Mouse (Mus musculus) myocyte (in vitro differentiated cells): ENCODE results near the gene 6030408B16Rik. TPM values are rescaled to one million over a fixed set of nuclear protein-coding genes. Genes with fewer than 3 reads are reported as not detected.
A peak's percentile ranks its signal among the peaks of the same experiment; 100 is the strongest.

Experiments used
- H3K27me3 ChIP-seq: one replicate; pipeline ENCODE4 v1.6.1; 2011; ENCODE audit not compliant: control insufficient read depth, insufficient read depth, insufficient read length
- H3K36me3 ChIP-seq: one replicate; pipeline ENCODE4 v1.6.1; 2011; ENCODE audit not compliant: control insufficient read depth, insufficient read depth
- H3K4me2 ChIP-seq: one replicate; pipeline ENCODE4 v1.6.1; 2011; ENCODE audit warnings: low read depth, control low read depth
- H3K4me3 ChIP-seq: one replicate; pipeline ENCODE4 v1.5.1; 2011; ENCODE audit warnings: mild to moderate bottlenecking, control low read depth, moderate library complexity
- H3K79me2 ChIP-seq: one replicate; pipeline ENCODE4 v1.6.1; 2011; ENCODE audit not compliant: control insufficient read depth, insufficient read depth
- H3ac ChIP-seq: one replicate; pipeline ENCODE4 v1.6.1; 2011; ENCODE audit not compliant: control insufficient read depth, insufficient read length
- CEBPB ChIP-seq: IDR thresholded peaks from 2 replicates; pipeline ENCODE4 v1.6.1; 2011; ENCODE audit warnings: mild to moderate bottlenecking, moderate library complexity; ENCODE audit not compliant: poor library complexity, insufficient read depth, severe bottlenecking
- E2F4 ChIP-seq: IDR thresholded peaks from one replicate; pipeline ENCODE4 v1.6.1; 2011; ENCODE audit warnings: mild to moderate bottlenecking, control low read depth, moderate library complexity; ENCODE audit not compliant: insufficient read depth
- MAX ChIP-seq: IDR thresholded peaks from one replicate; pipeline ENCODE4 v1.6.1; 2011; ENCODE audit warnings: low read depth, mild to moderate bottlenecking, control low read depth
- MYOD1 ChIP-seq, 3 experiments: IDR thresholded peaks; one replicate each; pipeline ENCODE4 v1.6.1; 2011; ENCODE audit warnings: control low read depth in 2 of 3, low read depth in 2 of 3, mild to moderate bottlenecking in 2 of 3, moderate library complexity in 1 of 3; ENCODE audit not compliant: insufficient read length in 2 of 3, control insufficient read depth in 1 of 3
- MYOG ChIP-seq, 3 experiments: IDR thresholded peaks; one replicate each; pipeline ENCODE4 v1.6.1; 2011; ENCODE audit warnings: control low read depth in 2 of 3, low read depth in 2 of 3, mild to moderate bottlenecking in 2 of 3; ENCODE audit not compliant: insufficient read length in 2 of 3, control insufficient read depth in 1 of 3, insufficient read depth in 1 of 3
- POLR2A ChIP-seq: IDR thresholded peaks from one replicate; pipeline ENCODE4 v1.6.1; 2011; ENCODE audit warnings: low read depth, mild to moderate bottlenecking, control low read depth, moderate library complexity; ENCODE audit not compliant: insufficient read length
- POLR2AphosphoS2 ChIP-seq: IDR thresholded peaks from one replicate; pipeline ENCODE4 v1.6.1; 2011; ENCODE audit warnings: low read depth, control low read depth; ENCODE audit not compliant: insufficient read length
- REST ChIP-seq: IDR thresholded peaks from one replicate; pipeline ENCODE4 v1.6.1; 2011; ENCODE audit warnings: mild to moderate bottlenecking, control low read depth, moderate library complexity; ENCODE audit not compliant: insufficient read depth, insufficient read length
- SRF ChIP-seq: IDR thresholded peaks from one replicate; pipeline ENCODE4 v1.6.1; 2011; ENCODE audit warnings: low read depth; ENCODE audit not compliant: control insufficient read depth, insufficient read length
- TCF12 ChIP-seq: IDR thresholded peaks from one replicate; pipeline ENCODE4 v1.6.1; 2011; ENCODE audit warnings: mild to moderate bottlenecking, control low read depth; ENCODE audit not compliant: poor library complexity, insufficient read depth, severe bottlenecking
- TCF3 ChIP-seq: IDR thresholded peaks from one replicate; pipeline ENCODE4 v1.6.1; 2011; ENCODE audit warnings: low read depth, control low read depth; ENCODE audit not compliant: insufficient read length
- USF1 ChIP-seq: IDR thresholded peaks from one replicate; pipeline ENCODE4 v1.6.1; 2011; ENCODE audit warnings: low read depth, mild to moderate bottlenecking, control low read depth, moderate library complexity
- polyA plus RNA-seq: library from polyadenylated mRNA; unstranded; fragments of >200 nt; fragmentation: generic; extraction: Trizol; gene quantifications from one replicate; pipeline ENCODE4 v1.2.1, GENCODE M21; 2012; ENCODE audit warnings: missing spikeins

Gene 6030408B16Rik
- polyA plus RNA-seq, 1 experiment, result 0.16 TPM

GRCm38 (mm10) chr15:101317814-101318500 is 24.9 kb downstream of the 6030408B16Rik start:
- Histone ChIP-seq H3K27me3 (no peaks in the 10 kb centered on the region), H3ac (no peak overlapping the region), H3K4me2 (no peak overlapping the region), H3K36me3 (no peaks in the 10 kb centered on the region), H3K79me2 (no peaks in the 10 kb centered on the region), H3K4me3 (no peak overlapping the region)
- TF ChIP-seq SRF (no peak), CEBPB (no peak), POLR2AphosphoS2 (no peak), MAX (no peak), E2F4 (no peak), REST (no peak), USF1 (no peak), POLR2A (no peak), TCF12 (no peak)

GRCm38 (mm10) chr15:101318889-101319765 is 26.1 kb downstream of the 6030408B16Rik start:
- Histone ChIP-seq H3K4me2 (peak overlapping the region; percentile 71), H3K4me3 (no peak overlapping the region), H3K36me3 (no peaks in the 10 kb centered on the region), H3ac (no peak overlapping the region), H3K79me2 (no peaks in the 10 kb centered on the region), H3K27me3 (no peaks in the 10 kb centered on the region)
- TF ChIP-seq POLR2AphosphoS2, result no peak
- no peak for TF ChIP-seq TCF3
- no peak for TF ChIP-seq REST
- no peak for TF ChIP-seq MAX
- no peak for TF ChIP-seq CEBPB
- no peak for TF ChIP-seq E2F4
- TF ChIP-seq MYOD1 (IDR thresholded peaks at IDR 0.05; ENCODE audit: control insufficient read depth in 1 of 3, insufficient read length in 2 of 3, low read depth in 2 of 3), result no peak
- no peak for TF ChIP-seq USF1
- no peak for TF ChIP-seq POLR2A
- TF ChIP-seq MYOG (IDR thresholded peaks at IDR 0.05; ENCODE audit: control insufficient read depth in 1 of 3, insufficient read depth in 1 of 3, insufficient read length in 2 of 3, low read depth in 2 of 3), result no peak
- no peak for TF ChIP-seq SRF
- TF ChIP-seq TCF12, result no peak

- no peaks in the 10 kb centered on the region for H3K79me2 ChIP-seq
- H3K36me3 ChIP-seq, result no peaks in the 10 kb centered on the region
- TF ChIP-seq E2F4, result no peak
- no peak for TF ChIP-seq TCF3
- no peak for TF ChIP-seq MYOD1 (IDR thresholded peaks at IDR 0.05; ENCODE audit: control insufficient read depth in 1 of 3, insufficient read length in 2 of 3, low read depth in 2 of 3)
- TF ChIP-seq MYOG (IDR thresholded peaks at IDR 0.05; ENCODE audit: control insufficient read depth in 1 of 3, insufficient read depth in 1 of 3, insufficient read length in 2 of 3, low read depth in 2 of 3), result no peak
- no peak for TF ChIP-seq SRF
- TF ChIP-seq MAX, result no peak
- TF ChIP-seq USF1, result no peak
- no peak for TF ChIP-seq REST
- no peak for TF ChIP-seq CEBPB
- TF ChIP-seq POLR2AphosphoS2, result no peak
- no peak for TF ChIP-seq POLR2A
- TF ChIP-seq TCF12, result no peak
- no peak overlapping the region for H3ac ChIP-seq
- peak overlapping the region; percentile 71 for H3K4me2 ChIP-seq
- no peak overlapping the region for H3K4me3 ChIP-seq
- no peaks in the 10 kb centered on the region for H3K27me3 ChIP-seq
Observed at GRCm38 (mm10) chr15:101320010-101320617, 27.1 kb downstream of the 6030408B16Rik start.

GRCm38 (mm10) chr15:101320618-101321041 is 27.6 kb downstream of the 6030408B16Rik start:
- TF ChIP-seq MYOD1 (IDR thresholded peaks at IDR 0.05; ENCODE audit: control insufficient read depth in 1 of 3, insufficient read length in 2 of 3, low read depth in 2 of 3), result peak in 1 of 3 experiments; percentile 53
- TF ChIP-seq MAX, result no peak
- no peak for TF ChIP-seq USF1
- no peak for TF ChIP-seq TCF12
- no peak for TF ChIP-seq POLR2AphosphoS2
- TF ChIP-seq TCF3, result no peak
- TF ChIP-seq SRF, result no peak
- TF ChIP-seq MYOG (IDR thresholded peaks at IDR 0.05; ENCODE audit: control insufficient read depth in 1 of 3, insufficient read depth in 1 of 3, insufficient read length in 2 of 3, low read depth in 2 of 3), result peak in 2 of 3 experiments; percentile 2 to 30
- TF ChIP-seq REST, result no peak
- TF ChIP-seq E2F4, result no peak
- TF ChIP-seq CEBPB, result no peak
- Histone ChIP-seq H3ac (no peak overlapping the region), H3K79me2 (no peaks in the 10 kb centered on the region), H3K4me2 (peak overlapping the region; percentile 71), H3K27me3 (no peaks in the 10 kb centered on the region), H3K4me3 (no peak overlapping the region), H3K36me3 (no peaks in the 10 kb centered on the region)
